Mouse (Mus musculus) A20 (cell line): ENCODE results near the gene Ank3.

ENCODE experiments used
- DNase-seq: peaks from one replicate; pipeline ENCODE4 v3.0.0-alpha.2; 2011; ENCODE audit warnings: low read depth, low spot score

Gene Ank3

GRCm38 (mm10) chr10:69476871-69477270 lies 78.3 kb downstream of the Ank3 start:
- no peak for DNase-seq

GRCm38 (mm10) chr10:69477656-69478055 lies 79.1 kb downstream of the Ank3 start:
- no peak for DNase-seq

- peak; percentile 2 for DNase-seq
Observed at GRCm38 (mm10) chr10:69478831-69479230, 80.3 kb downstream of the Ank3 start.

- DNase-seq, result no peak
Observed at GRCm38 (mm10) chr10:69485191-69485786, 86.7 kb downstream of the Ank3 start.

GRCm38 (mm10) chr10:69490182-69490581 lies 91.6 kb downstream of the Ank3 start:
- no peak for DNase-seq

GRCm38 (mm10) chr10:69491975-69492374 lies 93.4 kb downstream of the Ank3 start:
- no peak for DNase-seq

- no peak for DNase-seq
Observed at GRCm38 (mm10) chr10:69497382-69497781, 98.8 kb downstream of the Ank3 start.

- DNase-seq, result no peak
Observed at GRCm38 (mm10) chr10:69500171-69500860, 101.7 kb downstream of the Ank3 start.

GRCm38 (mm10) chr10:69503791-69504190 lies 105.2 kb downstream of the Ank3 start:
- no peak for DNase-seq

- peak; percentile 25 for DNase-seq
Observed at GRCm38 (mm10) chr10:69507719-69508118, 109.1 kb downstream of the Ank3 start.

GRCm38 (mm10) chr10:69510392-69510791 lies 111.8 kb downstream of the Ank3 start:
- DNase-seq, result no peak

GRCm38 (mm10) chr10:69511234-69511633 lies 112.7 kb downstream of the Ank3 start:
- DNase-seq, result peak; percentile 16

GRCm38 (mm10) chr10:69521977-69522376 lies 123.4 kb downstream of the Ank3 start:
- DNase-seq, result no peak

- peak; percentile 48 for DNase-seq
Observed at GRCm38 (mm10) chr10:69523202-69523601, 124.6 kb downstream of the Ank3 start.

- no peak for DNase-seq
Observed at GRCm38 (mm10) chr10:69527318-69527717, 128.7 kb downstream of the Ank3 start.

GRCm38 (mm10) chr10:69528746-69529145 lies 130.2 kb downstream of the Ank3 start:
- no peak for DNase-seq

GRCm38 (mm10) chr10:69530326-69530725 lies 131.8 kb downstream of the Ank3 start:
- DNase-seq, result no peak

GRCm38 (mm10) chr10:69531569-69531968 lies 133.0 kb downstream of the Ank3 start:
- DNase-seq, result peak; percentile 22

- no peak for DNase-seq
Observed at GRCm38 (mm10) chr10:69532169-69532730, 133.7 kb downstream of the Ank3 start.

GRCm38 (mm10) chr10:69533505-69534388 lies 135.2 kb downstream of the Ank3 start:
- DNase-seq, result no peak

GRCm38 (mm10) chr10:69534716-69535115 lies 136.1 kb downstream of the Ank3 start:
- no peak for DNase-seq
